Mouse (Mus musculus) olfactory bulb, adult 2 months (tissue): Measurements from ENCODE around the gene Tmem189.

Experiments
- CTCF ChIP-seq: fragments of 200-500 bp; IDR thresholded peaks from 2 replicates; pipeline ENCODE4 v1.5.1; 2012; ENCODE audit warnings: low read depth, mild to moderate bottlenecking, low read length, moderate library complexity; ENCODE audit not compliant: insufficient read depth
- POLR2A ChIP-seq: fragments of 200-500 bp; IDR thresholded peaks from 2 replicates; pipeline ENCODE4 v1.6.1; 2012; ENCODE audit warnings: mild to moderate bottlenecking, low read depth, low read length, moderate library complexity; ENCODE audit not compliant: insufficient read depth

DNA sequence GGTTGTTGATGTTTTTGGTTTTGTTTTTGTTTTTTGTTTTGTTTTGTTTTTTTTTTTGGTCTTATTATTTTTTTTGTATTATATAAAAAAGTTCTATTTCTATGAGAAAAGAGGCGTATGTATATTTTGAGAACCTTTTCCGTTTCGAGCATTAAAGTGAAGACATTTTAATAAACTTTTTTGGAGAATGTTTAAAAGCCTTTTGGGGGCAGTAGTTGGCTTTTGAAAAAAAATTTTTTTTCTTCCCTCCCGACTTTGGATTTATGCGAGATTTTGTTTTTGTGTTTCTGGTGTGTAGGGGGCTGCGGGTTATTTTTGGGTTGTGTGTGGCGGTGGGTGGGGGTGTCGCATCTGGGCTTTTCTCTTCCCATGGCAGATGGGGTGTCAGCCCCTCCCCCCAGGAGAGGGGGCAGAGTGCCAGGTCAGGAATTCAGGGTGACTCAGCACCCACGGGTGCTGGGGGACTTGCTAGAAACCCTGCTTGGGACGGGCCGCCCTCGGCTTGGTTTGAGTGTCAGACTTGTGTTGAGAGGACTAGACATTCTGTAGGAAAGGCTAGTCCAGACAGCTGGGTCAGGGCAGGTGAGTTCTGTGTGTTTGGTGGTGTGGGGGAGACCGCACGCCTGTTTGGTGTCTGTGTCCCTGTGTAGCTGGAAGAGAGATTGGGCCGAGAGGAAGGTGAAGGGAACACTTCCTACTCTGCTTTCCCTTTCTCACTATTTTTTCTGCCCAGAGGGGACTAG, 768 bp upstream of the Tmem189 start:
- TF ChIP-seq POLR2A (no peak), CTCF (no peak)
